Mouse (Mus musculus): ENCODE measurements at regions not wholly inside any gene's neighbourhood (a gene's known extent, or its start where the extent isn't known, plus 50 kb on each side); places are given as distances from the start of the nearest gene placed in this dataset.
"Not testable (repeated sequence)": the region's sequence is repeated elsewhere in the genome, so short reads cannot be mapped to it uniquely, and the experiment has no call there.

DNA sequence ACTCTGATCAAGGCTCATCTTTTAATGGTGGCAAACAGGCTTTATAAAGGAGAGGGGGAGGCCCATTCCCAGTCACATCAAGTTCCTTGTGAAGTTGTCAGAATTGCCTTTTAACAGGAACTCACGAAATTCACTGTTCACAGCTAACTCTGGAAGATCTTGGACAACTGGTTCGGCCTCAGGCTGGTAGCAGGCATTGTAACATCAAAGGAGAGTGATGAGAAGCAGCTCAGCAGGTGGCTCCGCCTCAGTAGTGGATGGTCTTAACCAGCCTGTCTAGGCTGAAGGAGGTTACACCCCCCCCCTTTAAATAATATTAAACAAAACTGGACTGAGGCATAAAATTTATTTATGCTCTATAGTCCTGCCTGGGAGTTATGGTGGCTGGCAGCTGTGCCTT is 113.0 kb upstream of the Tac1 start:
- no peaks in the 10 kb centered on the region for H3K4me1 ChIP-seq (ENCODE audit: control insufficient read depth, insufficient read depth)
- H3K4me3 ChIP-seq (ENCODE audit: low read depth, low read length), result no peak overlapping the region
- H3K27ac ChIP-seq (ENCODE audit: low read depth), result no peak overlapping the region
- H3K9me3 ChIP-seq (replicated peaks; ENCODE audit: control insufficient read depth, low read length), result no peaks in the 10 kb centered on the region
- TF ChIP-seq EP300 (IDR thresholded peaks at IDR 0.05; ENCODE audit: low read depth) (no peak), CTCF (IDR thresholded peaks at IDR 0.05; ENCODE audit: low read depth) (no peak)
- no peaks in the 10 kb centered on the region for H3K27me3 ChIP-seq (ENCODE audit: control insufficient read depth, insufficient read depth, low read length)
- WGBS, result 47% methylated on average over 3 of the region's 3 CpGs
- H3K4me2 ChIP-seq (ENCODE audit: low read depth, low read length), result no peak overlapping the region
- ATAC-seq (ENCODE audit: insufficient read depth, low read depth) (no peak), DNase-seq (ENCODE audit: low spot score) (no peak)
- H3K9ac ChIP-seq (replicated peaks; ENCODE audit: low read depth, low read length), result no peak overlapping the region
- H3K36me3 ChIP-seq (replicated peaks; ENCODE audit: control insufficient read depth, insufficient read depth, low read length), result no peaks in the 10 kb centered on the region

GRCm38 (mm10) chr6:7442286-7442685 is 112.4 kb upstream of the Tac1 start:
- 69% methylated on average over 3 of the region's 3 CpGs for WGBS
- H3K27me3 ChIP-seq (ENCODE audit: control insufficient read depth, insufficient read depth, low read length); H3K9me3 ChIP-seq (replicated peaks; ENCODE audit: control insufficient read depth, low read length); H3K4me2 ChIP-seq (ENCODE audit: low read depth, low read length); H3K27ac ChIP-seq (ENCODE audit: low read depth); DNase-seq (ENCODE audit: low spot score); H3K4me3 ChIP-seq (ENCODE audit: low read depth, low read length); ATAC-seq (ENCODE audit: insufficient read depth, low read depth); H3K9ac ChIP-seq (replicated peaks; ENCODE audit: low read depth, low read length); H3K36me3 ChIP-seq (replicated peaks; ENCODE audit: control insufficient read depth, insufficient read depth, low read length); H3K4me1 ChIP-seq (ENCODE audit: control insufficient read depth, insufficient read depth): not testable (repeated sequence)

GRCm38 (mm10) chr6:7455881-7456280 is 98.8 kb upstream of the Tac1 start:
- no peak overlapping the region for H3K4me2 ChIP-seq (ENCODE audit: low read depth, low read length)
- H3K27ac ChIP-seq (ENCODE audit: low read depth), result no peak overlapping the region
- H3K27me3 ChIP-seq (ENCODE audit: control insufficient read depth, insufficient read depth, low read length), result no peaks in the 10 kb centered on the region
- H3K4me3 ChIP-seq (ENCODE audit: low read depth, low read length), result no peak overlapping the region
- no peaks in the 10 kb centered on the region for H3K4me1 ChIP-seq (ENCODE audit: control insufficient read depth, insufficient read depth)
- no peak overlapping the region for H3K9ac ChIP-seq (replicated peaks; ENCODE audit: low read depth, low read length)
- no peaks in the 10 kb centered on the region for H3K9me3 ChIP-seq (replicated peaks; ENCODE audit: control insufficient read depth, low read length)
- H3K36me3 ChIP-seq (replicated peaks; ENCODE audit: control insufficient read depth, insufficient read depth, low read length), result no peaks in the 10 kb centered on the region
- no peak for TF ChIP-seq EP300 (IDR thresholded peaks at IDR 0.05; ENCODE audit: low read depth)
- no peak for TF ChIP-seq CTCF (IDR thresholded peaks at IDR 0.05; ENCODE audit: low read depth)
- ATAC-seq (ENCODE audit: insufficient read depth, low read depth) (no peak), DNase-seq (ENCODE audit: low spot score) (no peak)
- 76% methylated on average over 3 of the region's 3 CpGs for WGBS

DNA sequence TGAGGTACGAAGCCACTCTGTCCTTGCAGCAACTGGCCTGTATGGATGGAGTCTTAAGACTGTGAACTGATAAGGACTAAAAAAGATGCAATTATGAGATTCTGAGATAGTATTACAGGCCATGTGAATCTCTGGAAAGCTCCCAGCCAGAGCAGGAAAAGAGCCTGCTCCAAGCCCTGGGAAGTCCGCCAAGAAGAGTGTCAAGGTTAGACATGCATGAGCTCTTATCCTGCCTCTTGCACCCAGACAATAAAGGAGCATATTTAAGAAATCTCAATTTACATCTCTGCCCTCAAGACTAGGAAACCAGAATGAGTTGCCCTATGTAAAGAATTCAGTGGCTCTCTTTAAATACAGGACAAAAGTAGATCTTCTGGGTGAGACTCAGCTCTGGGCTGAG is 90.8 kb upstream of the Tac1 start:
- H3K9ac ChIP-seq (replicated peaks; ENCODE audit: low read depth, low read length), result no peak overlapping the region
- no peak for DNase-seq (ENCODE audit: low spot score)
- H3K27me3 ChIP-seq (ENCODE audit: control insufficient read depth, insufficient read depth, low read length), result no peaks in the 10 kb centered on the region
- no peak for ATAC-seq (ENCODE audit: insufficient read depth, low read depth)
- H3K36me3 ChIP-seq (replicated peaks; ENCODE audit: control insufficient read depth, insufficient read depth, low read length), result no peaks in the 10 kb centered on the region
- H3K4me3 ChIP-seq (ENCODE audit: low read depth, low read length), result no peak overlapping the region
- H3K9me3 ChIP-seq (replicated peaks; ENCODE audit: control insufficient read depth, low read length), result no peaks in the 10 kb centered on the region
- H3K4me2 ChIP-seq (ENCODE audit: low read depth, low read length), result no peak overlapping the region
- H3K4me1 ChIP-seq (ENCODE audit: control insufficient read depth, insufficient read depth), result no peaks in the 10 kb centered on the region
- TF ChIP-seq CTCF (IDR thresholded peaks at IDR 0.05; ENCODE audit: low read depth) (no peak), EP300 (IDR thresholded peaks at IDR 0.05; ENCODE audit: low read depth) (no peak)
- WGBS, result 59% methylated on average over 2 of the region's 2 CpGs
- no peak overlapping the region for H3K27ac ChIP-seq (ENCODE audit: low read depth)

DNA sequence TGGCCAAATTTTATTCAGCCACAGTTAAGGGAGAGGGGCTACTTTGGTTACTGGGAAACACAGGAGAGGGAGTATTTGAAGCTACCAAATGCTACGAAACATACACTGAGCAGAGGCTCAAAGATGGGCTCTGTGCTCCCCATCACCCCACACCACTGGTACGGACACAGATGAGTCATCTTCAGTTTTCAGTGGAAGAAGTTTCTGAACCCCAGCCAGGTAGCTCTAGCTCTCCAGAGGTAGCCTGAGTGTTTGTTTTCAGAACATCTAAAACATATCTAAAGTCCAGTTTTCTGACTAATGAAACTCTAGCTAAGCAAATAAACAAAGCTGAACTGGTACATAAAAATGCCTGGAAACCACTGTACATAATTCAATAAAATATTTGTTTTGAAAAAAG is 90.3 kb upstream of the Tac1 start:
- H3K9me3 ChIP-seq (replicated peaks; ENCODE audit: control insufficient read depth, low read length), result no peaks in the 10 kb centered on the region
- TF ChIP-seq CTCF (IDR thresholded peaks at IDR 0.05; ENCODE audit: low read depth) (no peak), EP300 (IDR thresholded peaks at IDR 0.05; ENCODE audit: low read depth) (no peak)
- H3K4me3 ChIP-seq (ENCODE audit: low read depth, low read length), result no peak overlapping the region
- no peak for DNase-seq (ENCODE audit: low spot score)
- no peaks in the 10 kb centered on the region for H3K4me1 ChIP-seq (ENCODE audit: control insufficient read depth, insufficient read depth)
- H3K4me2 ChIP-seq (ENCODE audit: low read depth, low read length), result no peak overlapping the region
- no peaks in the 10 kb centered on the region for H3K36me3 ChIP-seq (replicated peaks; ENCODE audit: control insufficient read depth, insufficient read depth, low read length)
- WGBS, result 59% methylated on average over 2 of the region's 2 CpGs
- H3K27me3 ChIP-seq (ENCODE audit: control insufficient read depth, insufficient read depth, low read length), result no peaks in the 10 kb centered on the region
- H3K9ac ChIP-seq (replicated peaks; ENCODE audit: low read depth, low read length), result no peak overlapping the region
- no peak for ATAC-seq (ENCODE audit: insufficient read depth, low read depth)
- no peak overlapping the region for H3K27ac ChIP-seq (ENCODE audit: low read depth)

GRCm38 (mm10) chr6:7472366-7473026 is 82.2 kb upstream of the Tac1 start:
- WGBS, result 30% methylated on average over 7 of the region's 7 CpGs
- TF ChIP-seq CTCF (IDR thresholded peaks at IDR 0.05; ENCODE audit: low read depth) (no peak), EP300 (IDR thresholded peaks at IDR 0.05; ENCODE audit: low read depth) (no peak)
- DNase-seq (ENCODE audit: low spot score), result no peak
- no peaks in the 10 kb centered on the region for H3K9me3 ChIP-seq (replicated peaks; ENCODE audit: control insufficient read depth, low read length)
- H3K4me1 ChIP-seq (ENCODE audit: control insufficient read depth, insufficient read depth), result 0 out of 2 replicates have a peak, but pooled peaks cover 2% of the 10 kb centered on the region
- no peak overlapping the region for H3K4me2 ChIP-seq (ENCODE audit: low read depth, low read length)
- H3K27ac ChIP-seq (ENCODE audit: low read depth), result no peak overlapping the region
- ATAC-seq (ENCODE audit: insufficient read depth, low read depth), result no peak
- no peak overlapping the region for H3K4me3 ChIP-seq (ENCODE audit: low read depth, low read length)
- no peaks in the 10 kb centered on the region for H3K27me3 ChIP-seq (ENCODE audit: control insufficient read depth, insufficient read depth, low read length)
- H3K36me3 ChIP-seq (replicated peaks; ENCODE audit: control insufficient read depth, insufficient read depth, low read length), result no peaks in the 10 kb centered on the region
- H3K9ac ChIP-seq (replicated peaks; ENCODE audit: low read depth, low read length), result no peak overlapping the region

Data from heart, postnatal 0 days (tissue).